Mouse (Mus musculus): ENCODE data around the gene Kcna10. TPM values are rescaled to one million over a fixed set of nuclear protein-coding genes. Genes with fewer than 3 reads are reported as not detected.

Kcna10 gene
- total and polyA plus RNA-seq, 2 experiments from 2014 or later, result not detected

DNA sequence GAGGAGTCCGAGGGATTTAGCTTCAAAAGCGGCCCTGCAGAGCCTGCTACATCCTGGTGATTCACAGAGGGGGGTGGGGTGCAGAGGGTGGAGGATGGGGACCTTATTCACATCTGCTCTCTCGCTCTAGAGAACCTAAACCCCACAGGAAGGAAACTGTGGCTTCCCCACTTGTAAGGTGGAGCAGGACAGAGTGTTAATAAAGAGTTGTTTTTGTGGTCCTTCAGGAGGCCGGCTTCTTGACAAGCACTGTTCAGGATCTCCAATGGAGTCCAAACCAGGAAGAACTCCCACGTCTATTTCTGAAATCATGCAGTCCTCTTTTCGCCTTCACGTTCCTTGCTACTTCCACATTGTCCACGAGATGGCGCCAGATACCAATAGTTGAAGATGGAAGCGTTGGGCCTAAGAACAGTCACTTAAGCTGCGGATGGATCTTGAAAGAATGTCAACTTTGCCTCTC lies 50.5 kb downstream of the Kcna10 start:
- Histone ChIP-seq H3K9me3 (replicated peaks; ENCODE audit: control insufficient read depth, low read length) (no peaks in the 10 kb centered on the region), H3K9ac (replicated peaks; ENCODE audit: low read depth, low read length) (no peak overlapping the region), H3K4me2 (ENCODE audit: low read depth, low read length) (no peak overlapping the region; the same call in 1 of the 2 replicates), H3K27me3 (ENCODE audit: control insufficient read depth, insufficient read depth, low read length) (peaks cover 7% of the 10 kb centered on the region; the same call in 1 of the 2 replicates), H3K36me3 (replicated peaks; ENCODE audit: control insufficient read depth, insufficient read depth, low read length) (no peaks in the 10 kb centered on the region), H3K4me1 (ENCODE audit: control insufficient read depth, insufficient read depth) (no peaks in the 10 kb centered on the region; the same call in 1 of the 2 replicates), H3K27ac (ENCODE audit: low read depth) (no peak overlapping the region), H3K4me3 (ENCODE audit: low read depth, low read length) (no peak overlapping the region)
- TF ChIP-seq CTCF (IDR thresholded peaks at IDR 0.05; ENCODE audit: low read depth) (peak; percentile 97), EP300 (IDR thresholded peaks at IDR 0.05; ENCODE audit: low read depth) (no peak)
- 7% methylated on average over 11 of the region's 11 CpGs for WGBS
- DNase-seq (ENCODE audit: low spot score) (peak; percentile 70), ATAC-seq (ENCODE audit: insufficient read depth, low read depth) (peak; percentile 65)

GRCm38 (mm10) chr3:107233945-107234344 lies 51.1 kb downstream of the Kcna10 start:
- no peak overlapping the region for H3K9ac ChIP-seq (replicated peaks; ENCODE audit: low read depth, low read length)
- 18% methylated on average over 2 of the region's 2 CpGs for WGBS
- H3K27me3 ChIP-seq (ENCODE audit: control insufficient read depth, insufficient read depth, low read length), result peaks cover 7% of the 10 kb centered on the region; the same call in 1 of the 2 replicates
- H3K27ac ChIP-seq (ENCODE audit: low read depth), result no peak overlapping the region
- no peak overlapping the region for H3K4me2 ChIP-seq (ENCODE audit: low read depth, low read length)
- H3K4me1 ChIP-seq (ENCODE audit: control insufficient read depth, insufficient read depth), result no peaks in the 10 kb centered on the region; the same call in 1 of the 2 replicates
- no peak for TF ChIP-seq CTCF (IDR thresholded peaks at IDR 0.05; ENCODE audit: low read depth)
- no peak for TF ChIP-seq EP300 (IDR thresholded peaks at IDR 0.05; ENCODE audit: low read depth)
- H3K9me3 ChIP-seq (replicated peaks; ENCODE audit: control insufficient read depth, low read length), result no peaks in the 10 kb centered on the region
- DNase-seq (ENCODE audit: low spot score) (no peak), ATAC-seq (ENCODE audit: insufficient read depth, low read depth) (no peak)
- H3K36me3 ChIP-seq (replicated peaks; ENCODE audit: control insufficient read depth, insufficient read depth, low read length), result no peaks in the 10 kb centered on the region
- H3K4me3 ChIP-seq (ENCODE audit: low read depth, low read length), result no peak overlapping the region

DNA sequence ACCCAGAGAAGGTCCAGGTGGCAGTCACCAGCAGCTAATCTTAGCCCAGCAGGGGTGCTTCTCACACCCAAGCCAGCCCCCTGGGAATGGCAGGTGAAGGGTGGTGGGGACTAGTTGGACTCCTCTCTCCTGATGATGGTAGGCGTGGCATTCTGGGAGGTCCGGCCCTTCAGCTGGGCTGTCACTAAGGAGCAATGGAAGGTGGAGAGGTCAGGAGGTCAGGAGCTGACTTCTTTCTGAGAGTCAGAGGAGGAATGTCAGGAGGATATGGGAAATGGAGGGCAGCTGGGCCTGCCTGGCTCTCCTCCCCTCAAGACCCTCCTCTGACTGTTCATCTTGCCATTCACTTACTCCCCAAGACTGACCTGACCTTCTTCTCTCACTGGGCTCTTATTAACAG lies 55.2 kb downstream of the Kcna10 start:
- H3K4me2 ChIP-seq (ENCODE audit: low read depth, low read length), result no peak overlapping the region
- no peak for TF ChIP-seq CTCF (IDR thresholded peaks at IDR 0.05; ENCODE audit: low read depth)
- TF ChIP-seq EP300 (IDR thresholded peaks at IDR 0.05; ENCODE audit: low read depth), result no peak
- no peaks in the 10 kb centered on the region for H3K36me3 ChIP-seq (replicated peaks; ENCODE audit: control insufficient read depth, insufficient read depth, low read length)
- DNase-seq (ENCODE audit: low spot score), result no peak
- WGBS, result 63% methylated on average over 2 of the region's 2 CpGs
- no peak overlapping the region for H3K27ac ChIP-seq (ENCODE audit: low read depth)
- H3K27me3 ChIP-seq (ENCODE audit: control insufficient read depth, insufficient read depth, low read length), result peaks cover 7% of the 10 kb centered on the region; the same call in 1 of the 2 replicates
- H3K4me3 ChIP-seq (ENCODE audit: low read depth, low read length), result no peak overlapping the region
- no peak overlapping the region for H3K9ac ChIP-seq (replicated peaks; ENCODE audit: low read depth, low read length)
- no peaks in the 10 kb centered on the region for H3K4me1 ChIP-seq (ENCODE audit: control insufficient read depth, insufficient read depth)
- no peak for ATAC-seq (ENCODE audit: insufficient read depth, low read depth)
- H3K9me3 ChIP-seq (replicated peaks; ENCODE audit: control insufficient read depth, low read length), result no peaks in the 10 kb centered on the region

GRCm38 (mm10) chr3:107238471-107238980 lies 55.7 kb downstream of the Kcna10 start:
- TF ChIP-seq EP300 (IDR thresholded peaks at IDR 0.05; ENCODE audit: low read depth) (no peak), CTCF (IDR thresholded peaks at IDR 0.05; ENCODE audit: low read depth) (no peak)

GRCm38 (mm10) chr3:107239607-107240006 lies 56.8 kb downstream of the Kcna10 start, which contains the start of gene Prok1:
Gene Prok1 (minus strand): TSS chr3:107239707.
- Histone ChIP-seq H3K4me1 (ENCODE audit: control insufficient read depth, insufficient read depth) (no peaks in the 10 kb centered on the region), H3K9me3 (replicated peaks; ENCODE audit: control insufficient read depth, low read length) (no peaks in the 10 kb centered on the region), H3K27ac (ENCODE audit: low read depth) (no peak within 1 kb of the TSS), H3K4me3 (ENCODE audit: low read depth, low read length) (no peak within 1 kb of the TSS), H3K36me3 (replicated peaks; ENCODE audit: control insufficient read depth, insufficient read depth, low read length) (no peaks in the 10 kb centered on the region), H3K4me2 (ENCODE audit: low read depth, low read length) (no peak within 1 kb of the TSS), H3K27me3 (ENCODE audit: control insufficient read depth, insufficient read depth, low read length) (0 out of 2 replicates have a peak, but pooled peaks cover 4% of the 10 kb centered on the region), H3K9ac (replicated peaks; ENCODE audit: low read depth, low read length) (no peak within 1 kb of the TSS)
- no peak for DNase-seq (ENCODE audit: low spot score)
- ATAC-seq (ENCODE audit: insufficient read depth, low read depth), result no peak
- WGBS, result 75% methylated on average over 9 of the region's 9 CpGs
- TF ChIP-seq CTCF (IDR thresholded peaks at IDR 0.05; ENCODE audit: low read depth) (no peak), EP300 (IDR thresholded peaks at IDR 0.05; ENCODE audit: low read depth) (no peak)

More at GRCm38 (mm10) chr3:107238471-107238980, 55.7 kb downstream of the Kcna10 start:
- no peaks in the 10 kb centered on the region for H3K36me3 ChIP-seq (replicated peaks; ENCODE audit: control insufficient read depth, insufficient read depth, low read length)
- no peaks in the 10 kb centered on the region for H3K9me3 ChIP-seq (replicated peaks; ENCODE audit: control insufficient read depth, low read length)
- no peak overlapping the region for H3K4me2 ChIP-seq (ENCODE audit: low read depth, low read length)
- ATAC-seq (ENCODE audit: insufficient read depth, low read depth), result no peak
- WGBS, result 84% methylated on average over 8 of the region's 8 CpGs
- 0 out of 2 replicates have a peak, but pooled peaks cover 4% of the 10 kb centered on the region for H3K27me3 ChIP-seq (ENCODE audit: control insufficient read depth, insufficient read depth, low read length)
- no peak overlapping the region for H3K27ac ChIP-seq (ENCODE audit: low read depth)
- DNase-seq (ENCODE audit: low spot score), result no peak
- H3K4me1 ChIP-seq (ENCODE audit: control insufficient read depth, insufficient read depth), result no peaks in the 10 kb centered on the region
- no peak overlapping the region for H3K4me3 ChIP-seq (ENCODE audit: low read depth, low read length)
- H3K9ac ChIP-seq (replicated peaks; ENCODE audit: low read depth, low read length), result no peak overlapping the region
